Mouse (Mus musculus): Measurements from ENCODE around the gene Plod1. TPM values are rescaled to one million over a fixed set of nuclear protein-coding genes. Genes with fewer than 3 reads are reported as not detected.

Plod1 gene
- polyA plus RNA-seq, 1 experiment from 2014 or later: 30.7 TPM

DNA sequence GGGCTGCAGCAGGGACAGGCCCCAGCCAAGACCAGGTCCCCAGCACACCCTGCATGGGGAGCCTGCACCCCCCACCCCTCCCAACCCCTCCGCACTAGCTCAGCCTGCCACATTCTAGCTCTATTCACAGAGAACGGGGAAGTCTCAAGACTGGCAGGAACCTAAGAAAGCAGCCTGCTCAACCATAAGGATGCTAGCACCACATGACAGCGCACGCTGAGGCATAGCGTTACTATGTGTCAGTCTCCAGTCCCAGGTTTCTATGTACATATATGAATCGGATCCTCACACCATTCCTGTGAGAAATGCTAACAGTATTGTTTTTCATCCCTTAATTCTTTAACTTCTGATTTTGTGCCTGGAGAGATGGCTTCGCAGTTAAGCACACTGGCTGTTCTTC is 8.0 kb downstream of the Plod1 start:
- H3K27me3 ChIP-seq (ENCODE audit: control insufficient read depth, insufficient read depth, low read depth, low read length): no peaks in the 10 kb centered on the region
- no peaks in the 10 kb centered on the region; the same call in 1 of the 2 replicates for H3K4me1 ChIP-seq (ENCODE audit: control insufficient read depth, low read depth, low read length)
- no peak overlapping the region for H3K9ac ChIP-seq (ENCODE audit: low read depth, low read length)
- no peak overlapping the region for H3K4me3 ChIP-seq (ENCODE audit: low read depth, low read length)
- no peaks in the 10 kb centered on the region for H3K9me3 ChIP-seq (replicated peaks; ENCODE audit: control insufficient read depth, low read length)
- H3K27ac ChIP-seq (ENCODE audit: low read length): no peak overlapping the region
- no peak for ATAC-seq (ENCODE audit: low read depth)
- 66% methylated on average over 7 of the region's 7 CpGs for WGBS (ENCODE audit: insufficient replicate concordance)
- H3K36me3 ChIP-seq (ENCODE audit: control insufficient read depth, insufficient read depth): no peaks in the 10 kb centered on the region
- H3K4me2 ChIP-seq (ENCODE audit: low read depth, low read length): no peak overlapping the region

DNA sequence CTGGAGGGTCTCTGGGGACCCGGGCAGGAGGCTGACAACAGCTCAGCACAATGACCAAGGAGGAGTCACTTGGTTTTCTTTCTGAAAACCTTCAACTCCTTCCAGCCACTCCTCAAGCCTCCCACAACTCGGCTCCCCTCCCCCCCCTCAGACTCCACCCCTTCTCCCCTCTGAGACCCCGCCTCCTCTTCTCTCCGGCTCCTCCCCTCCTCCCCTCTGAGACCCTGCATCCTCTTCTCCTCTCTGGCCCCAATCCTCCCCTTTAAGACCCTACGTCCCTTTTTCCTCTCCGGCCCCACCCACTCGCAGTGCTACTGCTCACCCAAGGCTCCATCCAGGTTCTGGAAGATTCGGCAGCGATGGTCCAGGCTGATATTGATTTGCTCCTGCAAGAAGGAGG is 8.4 kb downstream of the Plod1 start:
- H3K4me2 ChIP-seq (ENCODE audit: low read depth, low read length): no peak overlapping the region
- 12% methylated on average over 9 of the region's 9 CpGs for WGBS (ENCODE audit: insufficient replicate concordance)

DNA sequence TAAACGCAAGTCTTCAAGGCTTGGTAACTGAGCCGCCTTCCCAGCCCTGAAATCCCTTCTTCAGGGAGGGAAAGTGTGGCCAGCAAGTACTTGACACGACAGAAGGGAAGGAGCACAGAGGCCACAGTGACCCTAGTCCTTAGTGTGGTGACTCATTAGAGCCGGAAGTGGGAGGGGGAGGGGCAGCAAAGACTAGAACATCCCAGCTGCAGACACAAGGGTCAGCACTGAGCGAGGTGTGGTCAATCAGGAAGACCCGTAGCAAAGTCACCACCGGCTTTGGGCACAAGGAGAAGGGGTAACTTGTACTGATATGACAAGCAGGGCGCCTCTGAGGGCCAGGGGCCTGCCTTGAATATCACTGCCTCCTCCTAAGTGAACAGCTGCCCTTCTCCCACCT is 8.9 kb downstream of the Plod1 start:
- H3K27me3 ChIP-seq (ENCODE audit: control insufficient read depth, insufficient read depth, low read depth, low read length): no peaks in the 10 kb centered on the region
- H3K4me1 ChIP-seq (ENCODE audit: control insufficient read depth, low read depth, low read length): no peaks in the 10 kb centered on the region; the same call in 1 of the 2 replicates
- no peak overlapping the region for H3K27ac ChIP-seq (ENCODE audit: low read length)
- H3K9me3 ChIP-seq (replicated peaks; ENCODE audit: control insufficient read depth, low read length): no peaks in the 10 kb centered on the region
- ATAC-seq (ENCODE audit: low read depth): peak; percentile 22; the same call in 1 of the 2 replicates
- 31% methylated on average over 8 of the region's 8 CpGs for WGBS (ENCODE audit: insufficient replicate concordance)
- no peaks in the 10 kb centered on the region for H3K36me3 ChIP-seq (ENCODE audit: control insufficient read depth, insufficient read depth)
- no peak overlapping the region for H3K4me2 ChIP-seq (ENCODE audit: low read depth, low read length)
- no peak overlapping the region for H3K4me3 ChIP-seq (ENCODE audit: low read depth, low read length)
- H3K9ac ChIP-seq (ENCODE audit: low read depth, low read length): no peak overlapping the region

More for the DNA sequence above, 8.4 kb downstream of the Plod1 start:
- ATAC-seq (ENCODE audit: low read depth): no peak
- Histone ChIP-seq H3K4me1 (ENCODE audit: control insufficient read depth, low read depth, low read length) (no peaks in the 10 kb centered on the region; the same call in 1 of the 2 replicates), H3K36me3 (ENCODE audit: control insufficient read depth, insufficient read depth) (no peaks in the 10 kb centered on the region), H3K9me3 (replicated peaks; ENCODE audit: control insufficient read depth, low read length) (no peaks in the 10 kb centered on the region), H3K9ac (ENCODE audit: low read depth, low read length) (no peak overlapping the region), H3K27me3 (ENCODE audit: control insufficient read depth, insufficient read depth, low read depth, low read length) (no peaks in the 10 kb centered on the region), H3K27ac (ENCODE audit: low read length) (no peak overlapping the region), H3K4me3 (ENCODE audit: low read depth, low read length) (no peak overlapping the region)

DNA sequence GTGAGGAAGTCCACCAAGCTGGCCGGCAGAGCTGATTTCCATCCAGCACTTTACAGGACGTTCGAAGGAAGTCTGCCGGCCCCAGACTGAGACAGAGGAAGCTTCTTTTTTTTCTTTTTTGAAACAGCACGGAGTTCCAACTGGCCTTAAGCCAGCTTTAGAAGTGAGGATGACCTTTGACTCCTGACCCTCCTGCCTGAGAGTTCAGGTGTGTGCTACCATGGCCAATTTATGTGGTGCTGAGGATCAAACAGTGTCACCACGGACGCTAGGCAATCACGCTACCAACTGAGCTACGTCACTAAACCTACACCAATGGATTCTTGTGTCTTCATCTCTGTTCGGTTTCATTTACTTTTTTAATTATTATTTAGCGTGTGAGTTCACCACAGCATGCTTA is 14.2 kb downstream of the Plod1 start:
- WGBS (ENCODE audit: insufficient replicate concordance): 39% methylated on average over 11 of the region's 11 CpGs
- Histone ChIP-seq H3K4me1 (ENCODE audit: control insufficient read depth, low read depth, low read length) (no peaks in the 10 kb centered on the region; the same call in 1 of the 2 replicates), H3K4me3 (ENCODE audit: low read depth, low read length) (no peak overlapping the region), H3K36me3 (ENCODE audit: control insufficient read depth, insufficient read depth) (no peaks in the 10 kb centered on the region), H3K4me2 (ENCODE audit: low read depth, low read length) (no peak overlapping the region), H3K27ac (ENCODE audit: low read length) (no peak overlapping the region), H3K9me3 (replicated peaks; ENCODE audit: control insufficient read depth, low read length) (no peaks in the 10 kb centered on the region), H3K27me3 (ENCODE audit: control insufficient read depth, insufficient read depth, low read depth, low read length) (no peaks in the 10 kb centered on the region), H3K9ac (ENCODE audit: low read depth, low read length) (no peak overlapping the region)
- ATAC-seq (ENCODE audit: low read depth): no peak; the same call in 1 of the 2 replicates

DNA sequence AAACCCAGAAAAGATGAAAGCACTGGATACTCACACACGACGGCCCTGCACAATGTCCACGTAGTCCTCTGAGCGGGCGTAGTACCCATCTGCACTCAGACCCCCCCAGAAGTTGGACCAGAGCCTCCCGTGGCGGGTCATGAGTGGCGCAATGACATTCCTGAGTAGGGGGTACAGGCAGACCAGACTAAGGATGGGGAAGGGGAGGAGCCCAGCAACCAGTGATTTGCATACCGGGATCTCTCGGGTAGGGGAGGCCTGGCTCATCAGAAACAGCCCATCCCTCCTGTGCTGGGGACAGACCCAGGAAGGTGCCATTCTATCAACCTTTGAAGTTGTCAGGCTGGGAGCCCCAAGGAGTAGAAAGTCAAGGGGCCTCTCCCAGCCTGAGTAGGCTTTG is 15.6 kb downstream of the Plod1 start:
- Histone ChIP-seq H3K4me1 (ENCODE audit: control insufficient read depth, low read depth, low read length) (no peaks in the 10 kb centered on the region; the same call in 1 of the 2 replicates), H3K9ac (ENCODE audit: low read depth, low read length) (no peak overlapping the region), H3K27ac (ENCODE audit: low read length) (no peak overlapping the region), H3K36me3 (ENCODE audit: control insufficient read depth, insufficient read depth) (no peaks in the 10 kb centered on the region), H3K9me3 (replicated peaks; ENCODE audit: control insufficient read depth, low read length) (no peaks in the 10 kb centered on the region), H3K4me2 (ENCODE audit: low read depth, low read length) (no peak overlapping the region), H3K4me3 (ENCODE audit: low read depth, low read length) (no peak overlapping the region), H3K27me3 (ENCODE audit: control insufficient read depth, insufficient read depth, low read depth, low read length) (no peaks in the 10 kb centered on the region)
- ATAC-seq (ENCODE audit: low read depth): no peak
- WGBS (ENCODE audit: insufficient replicate concordance): 67% methylated on average over 10 of the region's 10 CpGs

DNA sequence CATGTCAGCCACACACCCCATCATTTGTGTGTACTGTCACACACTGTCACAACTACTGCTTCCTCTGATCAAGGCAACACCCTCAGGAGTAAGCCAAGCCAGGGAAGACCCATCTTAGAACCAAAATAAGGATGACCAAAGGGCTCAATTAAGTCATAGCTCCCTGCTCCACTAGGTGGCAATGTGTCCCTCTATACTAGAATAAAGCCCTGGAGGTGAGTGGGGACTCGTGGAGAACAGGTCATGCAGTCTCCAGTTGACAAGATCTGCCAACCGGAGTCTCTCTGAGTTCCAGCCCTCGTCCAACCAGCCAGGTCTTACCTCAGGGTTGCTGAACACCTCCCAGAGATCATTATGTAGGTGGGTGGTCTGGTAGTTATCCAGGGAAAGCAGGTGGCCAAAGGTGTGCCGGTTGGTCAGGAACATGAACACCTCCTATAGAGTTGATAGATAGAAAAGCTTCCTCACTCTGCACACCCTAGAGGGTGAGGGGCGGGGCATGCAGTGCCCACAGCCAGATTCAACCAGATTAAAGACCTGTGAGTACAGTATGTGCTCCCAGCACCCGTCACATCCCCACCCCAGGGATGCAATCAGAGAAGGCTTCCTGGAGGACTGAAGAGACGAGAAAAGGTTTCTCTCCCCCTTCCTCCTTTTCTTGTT is 18.0 kb downstream of the Plod1 start:
- no peaks in the 10 kb centered on the region for H3K36me3 ChIP-seq (ENCODE audit: control insufficient read depth, insufficient read depth)
- no peak overlapping the region for H3K9ac ChIP-seq (ENCODE audit: low read depth, low read length)
- H3K27ac ChIP-seq (ENCODE audit: low read length): no peak overlapping the region
- ATAC-seq (ENCODE audit: low read depth): no peak
- H3K4me3 ChIP-seq (ENCODE audit: low read depth, low read length): no peak overlapping the region
- H3K9me3 ChIP-seq (replicated peaks; ENCODE audit: control insufficient read depth, low read length): no peaks in the 10 kb centered on the region
- 39% methylated on average over 7 of the region's 7 CpGs for WGBS (ENCODE audit: insufficient replicate concordance)
- H3K27me3 ChIP-seq (ENCODE audit: control insufficient read depth, insufficient read depth, low read depth, low read length): no peaks in the 10 kb centered on the region
- H3K4me1 ChIP-seq (ENCODE audit: control insufficient read depth, low read depth, low read length): no peaks in the 10 kb centered on the region; the same call in 1 of the 2 replicates
- no peak overlapping the region for H3K4me2 ChIP-seq (ENCODE audit: low read depth, low read length)

DNA sequence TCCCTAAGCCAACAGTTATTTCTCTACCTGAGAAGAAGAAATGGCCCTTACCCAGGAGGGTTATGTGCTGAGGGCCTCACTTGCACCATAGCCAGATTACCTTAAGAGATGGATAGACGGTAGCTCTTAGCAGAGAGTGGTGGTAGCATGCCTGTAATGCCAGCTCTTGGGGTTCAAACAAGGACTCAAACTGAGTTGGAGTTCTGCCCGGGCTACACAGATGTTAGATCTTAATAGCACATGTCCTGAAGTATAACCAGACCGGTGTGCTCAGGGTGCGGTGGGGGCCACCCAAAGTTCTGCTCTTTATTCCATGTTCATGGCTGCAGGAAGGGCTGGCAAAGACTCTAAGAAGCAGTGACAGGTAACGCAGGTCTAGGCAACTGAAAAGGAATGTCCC is 27.1 kb downstream of the Plod1 start:
- Histone ChIP-seq H3K9me3 (replicated peaks; ENCODE audit: control insufficient read depth, low read length) (no peaks in the 10 kb centered on the region), H3K4me1 (ENCODE audit: control insufficient read depth, low read depth, low read length) (peaks cover 5% of the 10 kb centered on the region), H3K27me3 (ENCODE audit: control insufficient read depth, insufficient read depth, low read depth, low read length) (no peaks in the 10 kb centered on the region), H3K27ac (ENCODE audit: low read length) (no peak overlapping the region), H3K4me3 (ENCODE audit: low read depth, low read length) (no peak overlapping the region), H3K9ac (ENCODE audit: low read depth, low read length) (no peak overlapping the region), H3K4me2 (ENCODE audit: low read depth, low read length) (no peak overlapping the region), H3K36me3 (ENCODE audit: control insufficient read depth, insufficient read depth) (no peaks in the 10 kb centered on the region)
- ATAC-seq (ENCODE audit: low read depth): no peak
- 79% methylated on average over 5 of the region's 5 CpGs for WGBS (ENCODE audit: insufficient replicate concordance)

DNA sequence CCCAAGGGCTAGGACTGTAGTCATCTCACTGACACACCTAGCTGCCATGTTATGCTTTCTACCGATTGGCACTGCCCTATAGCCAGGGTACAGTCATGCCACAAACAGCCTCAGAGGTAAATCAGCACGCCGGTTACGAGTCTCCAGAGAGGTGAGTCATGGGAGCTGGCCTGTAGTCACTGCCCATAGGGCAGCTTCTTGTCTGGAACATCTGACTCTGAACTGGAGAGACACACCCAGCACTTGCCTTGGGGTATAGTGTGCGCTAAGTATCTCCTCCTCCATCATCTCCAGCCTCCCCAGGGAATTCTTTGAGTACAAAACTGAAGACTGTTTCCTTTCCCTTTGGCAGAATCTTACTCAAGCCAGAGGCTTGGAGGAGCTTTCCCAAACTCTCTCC is 30.3 kb downstream of the Plod1 start:
- Histone ChIP-seq H3K4me2 (ENCODE audit: low read depth, low read length) (no peak overlapping the region), H3K9me3 (replicated peaks; ENCODE audit: control insufficient read depth, low read length) (no peaks in the 10 kb centered on the region), H3K36me3 (ENCODE audit: control insufficient read depth, insufficient read depth) (no peaks in the 10 kb centered on the region), H3K27ac (ENCODE audit: low read length) (no peak overlapping the region), H3K27me3 (ENCODE audit: control insufficient read depth, insufficient read depth, low read depth, low read length) (no peaks in the 10 kb centered on the region), H3K4me3 (ENCODE audit: low read depth, low read length) (no peak overlapping the region), H3K4me1 (ENCODE audit: control insufficient read depth, low read depth, low read length) (peaks cover 13% of the 10 kb centered on the region), H3K9ac (ENCODE audit: low read depth, low read length) (no peak overlapping the region)
- ATAC-seq (ENCODE audit: low read depth): no peak
- 70% methylated on average over 5 of the region's 5 CpGs for WGBS (ENCODE audit: insufficient replicate concordance)

DNA sequence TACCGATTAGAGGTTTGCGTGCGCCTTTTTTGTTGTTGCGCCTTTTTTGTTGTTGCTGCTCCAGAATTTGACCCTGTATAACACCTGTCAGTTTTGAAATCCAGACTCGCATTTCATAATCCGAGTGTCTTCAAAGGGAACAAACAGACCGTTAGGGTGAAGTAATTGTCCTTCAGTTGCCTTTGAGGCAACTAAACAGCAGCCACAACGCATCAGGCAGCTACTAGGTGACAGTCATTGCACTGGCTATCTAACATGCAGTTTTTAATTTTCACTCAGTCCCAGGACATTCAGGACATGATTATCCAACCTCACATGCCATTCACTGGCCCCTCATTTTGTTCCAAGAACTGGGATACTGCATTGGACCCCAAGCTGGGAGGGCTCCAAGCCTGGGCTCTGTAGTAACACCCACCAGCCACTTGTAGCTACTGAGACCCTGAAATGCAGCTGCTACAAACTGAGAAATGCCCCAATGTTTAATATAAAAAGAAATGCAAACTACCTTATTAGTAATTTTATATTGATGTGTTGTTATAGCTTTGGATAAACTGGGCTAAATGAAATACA is 31.4 kb downstream of the Plod1 start:
- peaks cover 13% of the 10 kb centered on the region for H3K4me1 ChIP-seq (ENCODE audit: control insufficient read depth, low read depth, low read length)
- WGBS (ENCODE audit: insufficient replicate concordance): 0% methylated on average over 8 of the region's 8 CpGs
- peak overlapping the region; percentile 76 for H3K4me3 ChIP-seq (ENCODE audit: low read depth, low read length)
- H3K9ac ChIP-seq (ENCODE audit: low read depth, low read length): peak overlapping the region; percentile 80
- no peak; the same call in none of the 2 replicates for ATAC-seq (ENCODE audit: low read depth)
- peak overlapping the region; percentile 83 for H3K27ac ChIP-seq (ENCODE audit: low read length)
- no peaks in the 10 kb centered on the region for H3K9me3 ChIP-seq (replicated peaks; ENCODE audit: control insufficient read depth, low read length)
- peak overlapping the region; percentile 82 for H3K4me2 ChIP-seq (ENCODE audit: low read depth, low read length)
- peaks cover 3% of the 10 kb centered on the region; the same call in 1 of the 2 replicates for H3K36me3 ChIP-seq (ENCODE audit: control insufficient read depth, insufficient read depth)
- no peaks in the 10 kb centered on the region for H3K27me3 ChIP-seq (ENCODE audit: control insufficient read depth, insufficient read depth, low read depth, low read length)
